Mouse (Mus musculus) CD4-positive, CD25-positive, alpha-beta regulatory T cell, adult 9 weeks (primary cell): ENCODE measurements around the gene Oas1g. TPM values are rescaled to one million over a fixed set of nuclear protein-coding genes. Genes with fewer than 3 reads are reported as not detected.

Experiments used
- polyA plus RNA-seq: library from polyadenylated mRNA; unstranded; fragments of 100-300 nt; shearing (Covaris generic); gene quantifications from one replicate; pipeline ENCODE4 v1.2.1, GENCODE M21; 2017

The Oas1g gene
- polyA plus RNA-seq = 1.1 TPM

GRCm38 (mm10) chr5:120887413-120887812, at the start of gene Oas1g:
Gene Oas1g (minus strand): TSS chr5:120887613.

GRCm38 (mm10) chr5:120914204-120914603, 26.8 kb upstream of the Oas1g start, which contains the start of gene Oas1d:
Gene Oas1d (plus strand): TSS chr5:120914536.

GRCm38 (mm10) chr5:120906791-120907733, 19.6 kb upstream of the Oas1g start, which contains the start of gene Oas1a:
Gene Oas1a (minus strand): TSS chr5:120907521.

GRCm38 (mm10) chr5:120861121-120861520, 26.3 kb downstream of the Oas1g start, which contains the start of gene Oas1h:
Gene Oas1h (plus strand): TSS chr5:120861421.

GRCm38 (mm10) chr5:120847067-120847466, 40.3 kb downstream of the Oas1g start, which contains the start of gene Oas1f:
Gene Oas1f (plus strand): TSS chr5:120847367.

Other genes with a start within 250 kb of the Oas1g start
- gene Rasal1, start 238.8 kb downstream of the Oas1g start, polyA plus RNA-seq = 16.3 TPM
- 35.5 TPM for gene Dtx1, start 175.7 kb downstream of the Oas1g start, polyA plus RNA-seq
- 6.9 TPM for gene Oas2, start 137.8 kb downstream of the Oas1g start, polyA plus RNA-seq
- gene Oas3, start 110.0 kb downstream of the Oas1g start, polyA plus RNA-seq = 16.4 TPM
- not detected for gene Oas1e, start 92.1 kb downstream of the Oas1g start, polyA plus RNA-seq
- 15.5 TPM for gene Oas1c, start 75.1 kb downstream of the Oas1g start, polyA plus RNA-seq
- gene Oas1f, start 40.2 kb downstream of the Oas1g start, polyA plus RNA-seq = not detected
- gene Oas1h, start 26.2 kb downstream of the Oas1g start, polyA plus RNA-seq = not detected
- gene Oas1a, start 19.9 kb upstream of the Oas1g start, polyA plus RNA-seq = 49.2 TPM
- not detected for gene Oas1d, start 26.9 kb upstream of the Oas1g start, polyA plus RNA-seq
- not detected for gene Rph3a, start 122.5 kb upstream of the Oas1g start, polyA plus RNA-seq